Mouse (Mus musculus): Measurements from ENCODE around the gene Itga8.

Gene Itga8

DNA sequence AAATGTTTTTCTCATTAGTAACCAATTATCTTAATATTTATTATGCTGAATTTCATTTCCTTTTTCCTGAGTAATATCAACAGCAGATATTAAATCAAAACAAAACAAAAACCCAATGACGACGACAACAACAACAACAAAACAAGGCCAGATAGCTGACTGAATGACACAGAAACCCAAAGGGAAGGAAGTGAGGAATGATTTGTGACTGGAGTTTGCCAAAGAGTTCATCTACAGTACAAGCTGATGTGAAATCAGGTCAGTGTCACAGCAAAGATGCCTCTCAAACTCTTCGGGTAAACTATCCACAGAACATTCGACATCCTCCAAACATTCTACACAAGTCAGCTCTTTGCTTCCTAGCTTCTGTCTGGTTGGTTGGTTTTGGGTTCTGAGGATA lies 104.0 kb downstream of the Itga8 start:
- no peak for DNase-seq (ENCODE audit: low read depth)

DNA sequence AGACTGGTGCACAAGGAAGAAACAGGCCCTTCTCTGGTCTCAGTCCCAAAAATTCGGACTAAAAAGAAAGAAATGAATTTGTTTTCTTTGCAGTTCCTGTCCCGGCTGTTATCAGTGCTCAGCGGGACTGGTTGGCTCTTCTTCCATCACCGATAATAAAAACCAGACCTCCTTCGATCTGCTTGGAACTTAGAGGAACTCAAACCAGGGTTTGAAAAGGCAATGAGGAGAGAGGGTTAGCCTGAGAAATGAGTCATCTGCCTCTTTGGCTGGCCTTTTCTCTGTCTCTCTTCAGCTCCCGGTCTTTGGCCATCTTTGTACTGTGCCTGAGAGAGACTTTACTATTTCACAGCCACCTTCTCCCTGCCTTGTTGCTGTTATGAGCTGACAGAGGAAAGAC lies 112.7 kb downstream of the Itga8 start:
- DNase-seq (ENCODE audit: low read depth), result no peak

DNA sequence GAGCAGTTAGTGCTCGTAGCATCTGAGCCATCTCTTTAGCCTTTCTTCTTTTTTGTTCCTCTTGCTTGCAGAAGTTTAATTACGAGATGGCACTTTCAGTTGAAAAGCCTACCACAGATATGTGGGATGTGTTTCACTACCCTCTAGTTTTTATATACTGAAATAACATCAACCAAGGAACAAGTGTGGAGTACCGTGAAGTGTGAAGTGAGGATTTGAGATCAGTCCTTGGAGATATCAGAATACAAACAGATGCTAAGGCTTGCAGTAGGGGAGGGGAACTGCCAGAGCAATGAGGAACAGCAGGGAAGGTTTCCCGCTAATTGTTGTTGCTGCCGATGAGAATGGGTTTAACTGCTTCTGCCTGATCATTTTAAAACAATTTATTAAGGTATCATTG lies 114.1 kb downstream of the Itga8 start:
- no peak for DNase-seq (ENCODE audit: low read depth)

DNA sequence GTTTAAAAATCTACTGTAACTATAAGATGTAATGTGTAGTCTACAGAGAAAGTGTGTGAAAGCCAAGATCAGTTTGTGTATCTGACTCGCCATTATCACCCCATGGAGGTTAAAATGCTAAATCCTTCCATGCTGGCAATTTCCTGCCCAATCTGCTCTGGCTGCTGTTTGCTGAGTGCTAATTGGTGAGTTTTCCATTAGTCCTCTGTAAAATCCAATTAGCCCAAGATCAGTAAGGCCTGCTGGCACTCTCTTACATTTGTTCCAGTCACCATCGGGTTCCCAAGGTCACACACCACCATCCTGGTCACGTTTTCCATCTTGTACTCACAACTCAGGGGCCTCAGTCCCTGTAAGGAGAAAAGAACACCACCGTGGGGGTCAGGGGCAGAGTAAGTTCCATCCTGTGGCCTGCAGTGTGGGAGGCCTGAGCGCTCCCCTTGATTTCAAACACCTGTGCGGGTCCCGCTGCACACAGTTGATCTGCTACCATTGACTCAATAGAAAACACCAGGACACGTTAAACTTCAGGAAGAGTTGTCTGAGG lies 119.2 kb downstream of the Itga8 start:
- DNase-seq (ENCODE audit: low read depth), result no peak

DNA sequence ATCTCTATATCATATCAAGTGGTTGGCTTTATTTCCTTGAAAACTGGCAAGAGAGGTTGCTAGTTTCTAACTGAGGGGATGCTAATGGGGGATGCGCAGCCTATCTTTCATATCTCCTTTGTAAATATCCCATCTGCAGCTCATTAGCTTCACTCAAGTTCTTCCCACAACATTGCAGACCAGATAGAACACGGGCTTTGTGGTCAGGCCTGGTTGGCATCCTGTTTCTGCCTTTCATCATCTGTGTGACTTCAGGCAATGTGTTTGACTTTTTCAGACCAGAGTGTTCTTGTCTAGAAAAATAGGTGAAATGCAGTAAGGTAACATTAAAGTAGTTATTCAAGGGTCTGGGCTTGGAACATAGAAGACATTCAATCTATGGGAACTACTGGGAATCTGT lies 121.1 kb downstream of the Itga8 start:
- no peak for DNase-seq (ENCODE audit: low read depth)

DNA sequence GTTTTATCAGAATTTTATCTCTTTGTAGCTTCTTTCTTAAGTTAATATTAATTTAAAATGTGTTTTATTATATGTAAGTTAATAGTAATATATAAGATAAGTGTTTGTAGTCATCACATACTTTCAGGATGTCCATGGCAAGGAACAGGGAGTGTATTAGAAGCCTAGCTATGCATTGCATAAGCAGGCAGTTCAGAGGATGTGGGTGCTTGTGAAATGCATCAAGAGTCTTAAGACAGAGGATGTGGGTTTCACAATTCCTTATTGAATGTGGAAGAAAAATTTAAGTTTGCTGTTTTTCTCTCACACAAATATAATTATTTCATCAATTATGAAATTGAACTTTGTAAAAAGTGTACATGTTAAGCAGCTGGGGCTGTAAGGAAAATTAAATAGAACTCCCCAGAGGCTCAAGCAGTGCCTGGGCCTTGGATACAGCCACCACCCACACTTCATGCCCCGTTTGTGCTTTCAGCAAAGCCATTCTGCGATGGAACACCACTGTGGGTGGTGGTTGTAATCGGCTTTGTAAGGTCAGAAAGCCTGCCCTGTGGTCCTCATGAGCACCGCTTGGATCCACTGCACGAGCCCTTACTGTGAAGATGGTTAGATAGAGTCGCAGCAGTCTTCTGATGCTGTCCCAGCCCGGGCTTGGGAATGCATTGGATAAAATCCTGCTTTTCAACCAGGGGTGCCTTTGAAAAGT lies 126.8 kb downstream of the Itga8 start:
- no peak for DNase-seq (ENCODE audit: low read depth)

DNA sequence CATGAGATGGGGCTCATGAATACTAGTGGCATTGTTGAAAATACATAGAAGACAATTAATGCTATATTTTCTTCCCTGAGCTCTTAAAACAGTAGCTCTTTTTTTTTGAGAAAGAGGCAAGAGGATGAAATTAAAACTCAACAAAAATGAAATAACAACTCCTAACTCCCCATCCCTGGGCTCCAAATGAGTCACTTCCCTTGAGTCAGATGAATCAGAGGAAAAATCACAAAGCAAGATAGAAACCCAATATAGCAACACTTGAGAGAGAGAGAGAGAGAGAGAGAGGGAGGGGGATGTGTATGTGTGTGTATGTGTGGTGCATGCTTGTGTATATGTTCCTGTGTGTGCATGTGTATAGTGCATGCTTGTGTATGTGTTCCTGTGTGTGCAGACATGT lies 131.5 kb downstream of the Itga8 start:
- no peak for DNase-seq (ENCODE audit: low read depth)

DNA sequence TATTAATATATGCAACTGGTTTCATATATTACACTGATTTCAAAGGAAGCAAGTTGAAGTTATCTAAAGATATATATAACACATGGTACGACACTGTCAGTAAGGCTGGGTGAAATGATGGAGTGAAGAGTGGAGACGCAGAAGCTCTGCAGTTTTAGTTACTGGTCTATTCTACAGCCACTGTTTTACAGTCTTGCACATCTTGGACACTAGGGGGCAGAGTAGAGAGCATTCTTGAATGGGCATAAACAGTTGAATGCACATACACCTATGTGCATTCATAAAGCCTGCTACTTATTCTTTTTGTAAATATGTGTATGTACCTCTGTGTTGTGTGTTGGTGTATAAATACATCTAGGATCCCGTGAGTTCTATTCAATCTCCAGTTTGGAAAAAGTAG lies 141.2 kb downstream of the Itga8 start:
- peak; percentile 44 for DNase-seq (ENCODE audit: low read depth)

DNA sequence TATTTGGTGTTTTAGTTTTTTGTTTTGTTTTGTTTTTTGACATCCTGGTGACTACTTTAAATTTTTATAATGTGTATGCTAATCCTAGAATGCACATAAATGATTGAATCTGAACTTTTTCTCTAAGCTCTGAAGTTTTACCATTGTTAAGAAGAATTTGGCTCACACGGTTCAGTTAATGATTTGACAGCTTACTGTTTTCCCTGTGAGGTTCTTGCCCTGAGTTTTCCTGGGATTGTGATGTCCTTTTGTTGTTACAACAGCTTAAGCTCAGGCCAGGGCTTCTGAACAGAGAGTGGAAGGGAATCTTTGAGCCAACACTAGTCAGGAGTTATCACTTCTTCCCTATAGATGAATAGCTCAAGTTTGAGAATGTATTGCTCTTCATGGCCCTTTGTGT lies 144.7 kb downstream of the Itga8 start:
- no peak for DNase-seq (ENCODE audit: low read depth)

DNA sequence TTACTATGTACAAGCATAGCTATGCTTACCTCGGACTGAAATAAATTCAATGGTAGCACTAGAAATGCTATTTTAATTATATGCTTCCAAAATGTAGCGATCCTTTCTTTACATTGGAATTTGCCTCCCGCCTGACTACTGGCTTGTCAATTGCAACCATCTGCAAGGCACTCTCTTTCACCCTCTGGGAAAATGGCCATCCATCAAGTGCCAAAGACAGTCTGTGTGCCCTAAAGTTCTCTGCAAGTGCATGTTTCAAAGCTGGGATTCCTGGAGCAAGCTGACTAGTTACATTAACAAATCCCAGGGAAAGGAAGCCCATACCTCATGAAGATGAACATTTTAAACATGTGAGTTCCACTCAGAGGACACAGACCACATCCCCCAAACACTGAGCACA lies 145.3 kb downstream of the Itga8 start:
- no peak for DNase-seq (ENCODE audit: low read depth)

DNA sequence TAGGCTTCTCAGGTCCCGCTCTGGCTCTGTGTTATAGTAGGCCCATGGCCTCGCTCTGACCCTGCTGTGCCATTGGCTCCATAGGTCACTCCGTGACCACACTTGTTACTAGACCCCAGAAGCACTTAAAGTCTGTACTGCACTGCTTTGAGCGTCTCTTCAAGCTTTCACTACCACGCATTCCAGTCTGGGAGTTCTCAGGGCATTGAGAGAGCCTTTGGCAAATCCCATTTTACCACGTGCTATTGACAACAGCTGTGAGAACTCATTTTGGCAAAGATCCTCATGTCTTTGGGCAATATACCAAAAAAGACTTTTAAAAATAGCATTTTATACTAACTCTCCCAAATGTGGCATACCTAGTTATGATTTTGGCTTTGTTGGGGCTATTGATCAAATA lies 147.0 kb downstream of the Itga8 start:
- no peak for DNase-seq (ENCODE audit: low read depth)

DNA sequence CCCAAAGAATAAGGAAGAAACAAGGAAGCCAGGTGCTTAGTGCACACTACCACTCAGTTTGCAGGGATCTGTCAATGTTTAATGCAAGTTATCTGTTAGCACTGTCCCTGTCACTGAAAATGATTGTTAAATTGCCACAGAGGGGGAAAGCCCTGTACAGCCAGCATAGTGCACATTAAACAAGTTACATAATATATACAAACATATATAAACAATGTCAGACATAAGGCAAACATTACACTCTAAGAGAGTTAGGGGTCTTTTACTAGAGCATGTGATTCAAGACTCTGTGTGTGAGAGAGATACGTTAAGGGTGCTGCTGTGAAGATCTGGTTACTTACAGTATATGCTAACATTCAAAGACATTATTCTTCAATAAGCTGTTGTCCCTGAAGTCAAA lies 148.2 kb downstream of the Itga8 start:
- DNase-seq (ENCODE audit: low read depth), result no peak

DNA sequence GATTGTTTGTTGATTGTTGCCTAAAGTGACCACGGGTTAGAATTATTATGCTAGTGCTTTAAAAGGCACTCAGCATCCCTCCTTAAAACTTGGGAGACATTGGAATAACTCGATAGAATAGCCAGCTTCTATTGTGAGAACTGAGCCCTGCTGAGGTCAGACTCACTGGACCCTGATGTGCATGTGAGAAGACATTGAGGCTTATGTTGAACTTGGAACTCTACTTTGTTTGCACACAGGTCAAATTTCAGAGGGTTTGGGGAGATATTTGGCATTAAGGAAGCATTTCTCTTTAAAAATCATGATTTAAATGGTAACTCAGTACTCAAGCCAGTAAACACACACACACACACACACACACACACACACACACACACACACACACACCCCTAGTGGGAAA lies 153.8 kb downstream of the Itga8 start:
- DNase-seq (ENCODE audit: low read depth), result no peak

DNA sequence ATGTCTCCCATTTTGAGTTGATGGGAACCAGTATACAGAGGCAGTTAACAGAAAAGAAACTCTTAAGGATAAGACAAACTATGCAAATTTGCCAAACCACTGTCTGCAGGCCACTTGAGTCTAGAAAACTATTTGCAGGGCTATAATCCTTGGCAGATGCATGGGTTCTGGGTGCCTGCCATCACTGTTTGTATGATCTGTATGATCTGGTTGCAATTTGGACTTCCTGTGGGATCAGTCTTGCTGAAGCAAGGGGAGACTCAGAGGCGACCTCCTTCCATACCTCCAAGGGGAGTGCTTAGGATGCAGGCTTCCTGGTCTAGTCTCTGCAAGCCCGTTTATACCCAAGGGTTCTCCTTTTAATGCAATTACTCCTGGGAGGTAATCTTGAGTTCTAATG lies 155.1 kb downstream of the Itga8 start:
- no peak for DNase-seq (ENCODE audit: low read depth)

DNA sequence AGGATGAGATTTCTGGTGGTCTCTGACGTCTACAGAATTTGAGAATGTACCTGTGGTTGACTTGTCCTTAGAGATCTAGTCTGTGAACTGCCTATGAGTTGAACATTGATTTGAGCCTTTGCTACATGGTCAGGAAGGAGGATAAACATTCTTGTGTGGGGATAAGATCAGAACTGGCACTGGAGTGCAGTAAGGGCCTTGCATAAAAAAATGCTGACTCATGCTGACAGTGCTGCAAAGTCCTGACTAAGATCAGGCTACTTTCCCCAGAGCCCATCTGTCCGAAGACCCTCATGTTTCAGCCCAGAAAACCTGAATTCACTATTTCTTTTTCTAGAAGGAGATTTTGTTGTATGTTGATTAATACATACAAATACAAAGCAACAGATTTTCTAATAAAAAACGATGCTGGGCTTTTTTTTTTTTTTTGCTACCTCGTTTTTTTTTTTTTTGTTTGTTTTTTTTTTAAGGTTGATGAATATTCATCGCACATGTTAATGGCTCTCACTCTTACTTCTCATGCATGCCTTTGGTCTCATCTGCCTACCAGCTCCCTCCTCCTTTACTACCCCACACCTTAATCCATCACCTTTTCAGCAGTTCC lies 162.9 kb downstream of the Itga8 start:
- no peak for DNase-seq (ENCODE audit: low read depth)

DNA sequence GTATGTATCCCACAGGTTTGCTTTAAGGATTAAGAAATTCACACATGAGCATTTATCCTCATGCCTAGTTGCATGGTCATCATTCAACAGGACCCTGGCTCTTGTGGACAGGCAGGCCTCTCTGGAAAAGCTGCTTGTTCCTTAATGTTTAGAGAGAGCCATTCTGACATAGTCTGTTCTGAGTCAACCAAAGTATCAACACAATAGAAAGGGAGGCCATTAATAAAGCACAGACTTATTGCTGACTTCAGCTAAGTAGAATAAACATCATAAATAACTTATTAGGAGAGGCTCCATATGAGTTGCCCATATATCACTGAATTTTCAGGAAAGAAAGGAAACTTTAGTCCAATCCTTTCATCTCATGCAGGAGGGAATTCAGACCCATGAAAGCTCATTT lies 175.1 kb downstream of the Itga8 start:
- DNase-seq (ENCODE audit: low read depth), result no peak

DNA sequence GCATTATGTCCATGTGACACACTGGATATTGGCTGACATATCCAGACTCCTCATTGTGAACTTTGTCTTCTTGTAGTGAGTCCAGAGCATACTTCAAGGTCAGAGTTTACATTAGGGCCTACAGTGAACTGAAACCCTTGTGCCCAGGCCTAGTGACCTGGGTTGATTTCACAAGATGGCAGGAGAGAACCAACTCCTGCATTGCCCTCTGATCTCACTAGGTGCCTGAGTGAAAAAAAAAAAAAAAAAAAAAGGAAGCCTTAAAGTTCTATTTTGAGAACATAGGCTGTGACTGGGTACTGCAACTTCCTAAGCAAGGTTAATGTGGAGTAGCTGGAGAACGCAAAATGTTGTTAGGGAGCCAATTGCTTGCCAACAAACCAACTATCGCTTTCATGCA lies 186.2 kb downstream of the Itga8 start:
- DNase-seq (ENCODE audit: low read depth), result no peak

DNA sequence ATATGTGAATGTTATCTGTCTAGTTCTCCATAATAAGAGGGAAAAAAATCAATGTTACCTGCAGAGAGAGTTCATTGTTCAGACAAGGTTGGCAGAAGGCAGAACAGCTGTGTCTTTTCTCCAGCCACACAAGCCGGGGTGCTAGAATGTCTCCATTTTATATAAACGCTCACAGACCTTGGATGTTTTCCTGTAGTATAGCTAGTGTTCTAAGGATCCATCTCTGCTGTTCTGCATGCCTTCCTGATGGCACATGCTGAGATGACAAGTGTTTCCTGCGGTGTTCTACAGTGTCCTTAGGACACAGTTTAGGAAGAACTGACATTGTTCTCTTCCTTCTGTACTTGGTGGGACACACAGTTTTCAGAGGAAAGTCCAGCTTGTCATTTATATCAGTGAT lies 192.4 kb downstream of the Itga8 start:
- DNase-seq (ENCODE audit: low read depth), result no peak

DNA sequence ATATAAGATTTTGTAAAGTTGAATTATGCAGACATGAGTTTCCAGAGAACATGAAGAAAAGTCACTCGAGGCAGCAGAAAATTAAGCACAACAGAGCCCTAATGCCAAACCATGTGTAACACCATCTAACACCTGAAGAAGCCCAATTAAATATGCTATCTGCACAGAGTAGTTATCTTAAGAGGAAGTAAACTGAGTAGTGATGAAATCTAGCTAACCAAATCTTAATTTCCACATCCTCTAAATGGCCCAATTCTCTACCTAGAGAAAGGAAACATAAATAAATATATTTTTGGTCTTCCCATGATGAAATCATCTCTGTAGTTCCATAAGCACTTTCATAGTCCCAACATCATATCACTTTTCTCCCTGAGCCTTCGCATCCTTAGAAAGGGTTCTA lies 193.4 kb downstream of the Itga8 start:
- DNase-seq (ENCODE audit: low read depth), result no peak

DNA sequence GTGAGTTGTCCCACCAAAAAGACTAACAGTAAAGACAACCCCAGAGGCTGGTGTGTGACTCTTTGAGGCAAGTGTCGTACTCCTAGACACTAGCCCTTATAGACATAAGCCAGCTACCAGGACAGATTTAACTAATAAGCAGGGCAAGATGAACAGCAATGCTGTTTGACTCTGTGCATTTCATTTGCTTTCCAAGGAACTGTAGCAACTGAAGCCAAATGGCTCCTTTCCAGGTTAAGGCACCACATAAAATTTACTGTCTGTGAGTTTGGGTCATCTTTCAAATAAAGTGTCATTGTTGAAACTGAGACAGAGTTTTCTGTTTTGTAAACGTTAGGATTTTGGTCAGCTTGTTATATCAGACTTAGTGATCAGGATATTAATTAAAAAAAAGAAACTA lies 194.5 kb downstream of the Itga8 start:
- no peak for DNase-seq (ENCODE audit: low read depth)

DNA sequence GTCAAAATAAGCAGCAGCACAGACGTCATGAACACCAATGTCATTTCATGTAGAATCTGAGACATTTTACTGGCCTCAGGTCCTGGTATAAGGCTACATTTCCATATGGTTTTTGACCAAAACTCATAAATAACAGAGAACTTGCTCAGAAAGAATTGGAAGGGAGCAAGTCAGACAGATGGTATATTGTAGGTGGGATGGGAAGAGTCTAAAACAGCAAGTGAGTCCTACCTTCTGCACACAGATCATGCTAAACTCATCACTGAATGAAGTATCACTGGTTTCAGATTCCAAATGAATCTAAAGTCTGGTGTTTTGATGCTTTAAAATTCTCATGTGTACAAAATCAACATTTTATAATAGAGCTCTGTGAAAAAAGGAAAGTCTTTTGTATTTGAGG lies 198.5 kb downstream of the Itga8 start:
- DNase-seq (ENCODE audit: low read depth), result no peak

DNA sequence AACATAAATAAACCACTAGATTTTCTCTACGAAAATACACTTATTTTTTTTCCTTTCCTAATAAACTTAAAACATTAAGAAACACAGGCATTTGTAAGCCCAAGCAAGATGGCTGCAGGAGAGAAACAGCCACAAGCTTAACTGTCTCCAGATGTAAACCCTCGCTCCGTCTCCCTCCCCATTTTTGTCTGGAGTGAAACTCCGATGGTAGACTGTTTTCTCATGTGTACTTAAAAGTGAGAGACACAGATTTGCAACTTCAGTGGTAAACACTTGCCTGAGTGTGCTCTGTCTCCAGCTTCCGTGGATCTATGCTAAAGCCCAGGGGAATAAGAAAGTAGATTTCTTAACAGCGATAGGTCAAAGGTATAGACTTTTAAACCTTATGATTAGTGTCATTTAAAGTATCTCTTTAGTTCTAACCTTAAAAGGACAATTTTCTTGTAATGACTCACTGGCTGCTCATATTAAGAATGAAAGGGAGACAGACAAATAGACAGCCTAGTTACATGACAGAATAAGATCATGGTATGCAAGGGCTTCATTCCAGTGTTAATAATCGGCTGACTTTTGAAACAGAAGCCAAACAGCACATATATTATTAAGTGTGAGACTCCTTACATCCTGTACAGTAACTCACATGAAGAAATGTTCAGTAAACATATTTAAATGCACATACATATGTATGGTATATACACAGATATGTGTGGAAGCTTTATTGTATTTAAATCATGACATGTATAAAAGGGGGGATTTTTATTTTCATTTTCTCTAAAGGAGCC lies 209.3 kb downstream of the Itga8 start:
- DNase-seq (ENCODE audit: low read depth), result no peak

DNA sequence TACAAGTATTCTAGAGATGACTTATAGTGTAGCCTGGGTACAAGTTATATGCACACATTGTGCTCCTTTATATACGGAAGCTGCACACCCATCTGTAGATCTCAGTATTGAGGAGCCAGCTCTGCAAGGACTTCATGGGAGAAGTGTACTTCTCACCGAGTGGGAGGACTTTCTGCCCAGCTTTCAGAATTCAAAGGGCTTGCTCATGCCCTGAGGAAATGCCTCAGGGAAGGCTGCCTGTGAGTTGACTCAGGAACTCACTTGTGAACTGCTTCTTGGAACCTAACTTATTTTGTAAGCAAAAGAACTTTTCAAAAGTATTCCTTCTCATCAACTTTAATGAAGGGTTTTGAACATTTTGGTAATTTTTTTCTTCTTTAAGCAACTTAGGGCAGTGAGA lies 210.7 kb downstream of the Itga8 start:
- DNase-seq (ENCODE audit: low read depth), result no peak
